Mouse (Mus musculus) liver, embryonic 14 days (tissue): ENCODE data around the gene Lipn. TPM values are rescaled to one million over a fixed set of nuclear protein-coding genes. Genes with fewer than 3 reads are reported as not detected.

Source experiments
- polyA plus RNA-seq: library from polyadenylated mRNA; depleted of rRNA; stranded (reverse); fragments of >200 nt; gene quantifications from 2 replicates; pipeline ENCODE4 v1.2.3, GENCODE M21; 2012; rRNA removed

The Lipn gene
- not detected in 2 replicates for polyA plus RNA-seq

GRCm38 (mm10) chr19:34066779-34067472 lies at the start of gene Lipn:
Gene Lipn (plus strand): TSS chr19:34067358.

DNA sequence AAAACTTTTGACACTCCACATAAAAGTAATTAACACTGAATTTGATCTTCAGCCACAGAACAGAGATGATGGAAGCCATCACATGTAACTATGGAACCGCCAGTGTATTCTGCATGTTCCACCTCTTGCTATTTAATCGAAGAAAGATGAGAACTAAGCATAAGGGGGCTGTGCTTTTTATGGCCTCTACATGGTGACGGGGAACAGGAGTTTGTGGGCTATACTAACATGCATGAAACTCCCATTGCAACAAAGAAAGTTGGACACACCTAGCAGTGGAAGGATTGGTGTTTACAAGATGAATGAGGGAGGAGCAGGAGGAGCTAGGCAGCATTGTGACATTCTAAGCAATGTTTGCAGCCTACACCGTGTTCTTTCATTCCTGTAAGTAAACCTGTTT lies 33.5 kb downstream of the Lipn start, which contains the start of gene Lipm:
Lipm (plus strand) TSS at position 301 of the 400 bp plus-strand sequence.

Other genes starting within 250 kb of the Lipn start
- gene Lipf, start 106.2 kb upstream of the Lipn start, polyA plus RNA-seq, result not detected in 2 replicates
- not detected in 2 replicates for gene Lipk, start 59.1 kb upstream of the Lipn start, polyA plus RNA-seq
- not detected in 2 replicates for gene Lipm, start 33.6 kb downstream of the Lipn start, polyA plus RNA-seq
- 0.10 and 0.15 TPM in 2 replicates for gene Ankrd22, start 98.7 kb downstream of the Lipn start, polyA plus RNA-seq
- 1.4 and 1.8 TPM in 2 replicates for gene Stambpl1, start 124.9 kb downstream of the Lipn start, polyA plus RNA-seq
- 10.9 and 15.8 TPM in 2 replicates for gene Acta2, start 188.2 kb downstream of the Lipn start, polyA plus RNA-seq
- gene Fas, start 223.3 kb downstream of the Lipn start, polyA plus RNA-seq, result 1.1 and 1.3 TPM in 2 replicates